Mouse (Mus musculus) testis, adult 2 months (tissue): ENCODE results near the gene Dnajc1.

ENCODE experiments used
- CTCF ChIP-seq: fragments of 200-500 bp; IDR thresholded peaks from 2 replicates; pipeline ENCODE4 v1.5.1; 2012; ENCODE audit warnings: low read depth, mild to moderate bottlenecking, inconsistent platforms, low read length, moderate library complexity; ENCODE audit not compliant: control insufficient read depth, insufficient read depth, insufficient replicate concordance
- POLR2A ChIP-seq: fragments of 200-500 bp; IDR thresholded peaks from 2 replicates; pipeline ENCODE4 v1.6.1; 2012; ENCODE audit warnings: low read depth, mild to moderate bottlenecking, inconsistent platforms, low read length, moderate library complexity; ENCODE audit not compliant: control insufficient read depth

DNA sequence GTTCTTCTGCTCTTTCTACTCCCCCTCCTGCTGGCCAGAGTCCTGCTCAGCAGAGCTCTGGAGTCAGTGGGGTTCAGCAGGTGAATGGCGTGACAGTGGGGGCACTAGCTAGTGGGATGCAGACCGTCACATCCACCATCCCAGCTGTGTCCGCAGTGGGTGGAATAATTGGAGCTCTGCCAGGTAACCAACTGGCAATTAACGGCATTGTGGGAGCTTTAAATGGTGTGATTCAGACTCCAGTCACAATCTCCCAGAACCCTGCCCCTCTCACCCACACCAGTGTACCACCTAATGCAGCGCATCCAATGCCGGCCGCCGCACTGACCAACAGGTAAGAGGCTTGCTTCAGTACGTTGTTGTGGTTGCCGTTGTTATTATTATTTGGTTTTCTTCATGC is 185.8 kb downstream of the Dnajc1 start:
- TF ChIP-seq CTCF (no peak; the same call in 1 of the 2 replicates), POLR2A (no peak)
